Mouse (Mus musculus): ENCODE results near the gene Gm28305.

DNA sequence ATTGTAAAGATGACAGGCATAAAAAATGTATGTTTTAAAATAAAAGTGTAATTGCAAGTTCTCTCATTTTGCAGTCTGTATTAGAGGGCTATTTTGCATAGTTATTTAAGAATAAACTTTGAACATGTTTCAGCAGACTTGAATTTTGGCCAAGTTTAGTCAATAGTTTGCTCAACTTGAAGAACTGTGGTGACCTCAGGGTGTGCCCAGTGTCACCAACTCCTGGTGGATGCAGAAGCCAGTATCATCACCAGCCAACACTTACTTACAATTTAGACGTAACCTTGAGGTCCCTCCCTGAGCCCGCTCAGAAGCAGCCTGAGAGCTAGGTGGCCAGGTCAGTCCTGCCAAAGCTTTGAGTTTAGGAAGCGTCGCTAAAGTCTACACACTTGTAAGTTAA is 3.2 kb downstream of the Gm28305 start:
- TF ChIP-seq CTCF (IDR thresholded peaks at IDR 0.05; ENCODE audit: low read depth, low read length): no peak
- no peak for TF ChIP-seq GATA1 (IDR thresholded peaks at IDR 0.05; ENCODE audit: borderline replicate concordance, low read length)
- no peak for TF ChIP-seq POLR2AphosphoS5 (IDR thresholded peaks at IDR 0.05; ENCODE audit: insufficient replicate concordance, low read depth, low read length)

All from G1E (cell line).